Mouse (Mus musculus): ENCODE results near the gene Bcas1.

DNA sequence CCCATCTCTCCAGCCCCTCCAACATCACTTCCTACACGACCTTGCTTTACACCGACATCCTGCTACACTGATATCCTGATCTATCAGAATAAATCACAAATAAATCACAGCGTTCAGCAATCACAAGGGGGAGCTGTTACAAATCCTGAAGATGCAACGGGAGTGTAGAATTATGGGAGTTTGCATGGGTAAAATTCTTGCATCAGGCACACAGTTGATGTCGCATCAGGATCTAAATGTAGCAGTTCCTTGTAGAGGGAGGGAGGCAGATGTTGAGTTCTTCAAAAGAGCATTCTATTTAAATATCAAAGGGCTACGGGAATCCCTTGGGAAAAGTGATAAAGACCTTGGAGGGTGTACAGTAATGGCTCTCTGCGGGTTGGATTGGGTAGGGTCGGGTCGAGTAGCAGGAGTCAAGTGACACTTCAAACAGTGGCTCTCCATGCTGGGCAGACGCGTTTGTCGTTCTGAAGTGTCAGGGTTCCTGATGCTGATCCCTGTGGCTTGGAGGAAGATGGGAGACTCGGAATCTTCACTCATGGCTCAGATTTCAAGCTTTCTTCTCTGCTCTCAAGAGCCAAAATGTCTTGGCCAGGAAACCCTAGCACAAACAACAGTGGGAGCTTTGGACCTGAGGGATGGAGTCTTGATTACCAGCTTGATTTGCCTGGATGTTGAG, 16.0 kb downstream of the Bcas1 start:
- no peak for TF ChIP-seq POLR2A (IDR thresholded peaks at IDR 0.05; ENCODE audit: insufficient read length, low read depth)
- no peak for TF ChIP-seq E2F4 (IDR thresholded peaks at IDR 0.05; ENCODE audit: insufficient read depth)
- no peak for TF ChIP-seq CEBPB (IDR thresholded peaks at IDR 0.05; ENCODE audit: insufficient read depth, poor library complexity, severe bottlenecking)
- no peak for TF ChIP-seq USF1 (IDR thresholded peaks at IDR 0.05; ENCODE audit: low read depth)
- no peak for TF ChIP-seq MAX (IDR thresholded peaks at IDR 0.05; ENCODE audit: low read depth)
- no peak for TF ChIP-seq TCF12 (IDR thresholded peaks at IDR 0.05; ENCODE audit: insufficient read depth, poor library complexity, severe bottlenecking)
- no peak for TF ChIP-seq MYOG (IDR thresholded peaks at IDR 0.05; ENCODE audit: control insufficient read depth in 1 of 3, insufficient read depth in 1 of 3, insufficient read length in 2 of 3, low read depth in 2 of 3)
- TF ChIP-seq MYOD1 (IDR thresholded peaks at IDR 0.05; ENCODE audit: control insufficient read depth in 1 of 3, insufficient read length in 2 of 3, low read depth in 2 of 3), result no peak
- no peak for TF ChIP-seq TCF3 (IDR thresholded peaks at IDR 0.05; ENCODE audit: insufficient read length, low read depth)

Data from myocyte (in vitro differentiated cells).